Mouse (Mus musculus): ENCODE data around the gene Arhgap32.

DNA sequence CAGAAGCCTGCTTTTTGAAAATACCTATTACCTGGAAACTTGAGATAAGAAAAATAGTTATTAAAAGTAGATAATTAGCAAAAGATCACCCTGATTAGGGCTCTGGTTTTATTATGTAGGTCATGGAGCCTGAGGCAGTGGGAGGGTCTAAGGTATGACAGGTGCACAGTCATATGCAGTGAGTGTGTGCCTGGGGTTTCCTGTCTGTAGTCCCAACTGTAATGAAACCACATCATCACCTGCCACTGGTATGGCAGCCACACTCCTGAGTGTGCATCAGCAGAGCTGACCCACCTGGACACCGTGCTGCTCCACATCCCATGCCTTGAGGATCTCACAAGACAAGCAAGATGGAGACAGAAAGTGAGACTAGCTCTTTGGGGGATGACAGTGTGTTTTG is at the start of gene Arhgap32:
- TF ChIP-seq POLR2A (IDR thresholded peaks at IDR 0.05; ENCODE audit: insufficient read length, low read depth) (no peak), MAX (IDR thresholded peaks at IDR 0.05; ENCODE audit: low read depth) (no peak), POLR2AphosphoS2 (IDR thresholded peaks at IDR 0.05; ENCODE audit: insufficient read length, low read depth) (no peak), TCF12 (IDR thresholded peaks at IDR 0.05; ENCODE audit: insufficient read depth, poor library complexity, severe bottlenecking) (no peak), CEBPB (IDR thresholded peaks at IDR 0.05; ENCODE audit: insufficient read depth, poor library complexity, severe bottlenecking) (no peak), E2F4 (IDR thresholded peaks at IDR 0.05; ENCODE audit: insufficient read depth) (no peak), SRF (IDR thresholded peaks at IDR 0.05; ENCODE audit: control insufficient read depth, insufficient read length, low read depth) (no peak), MYOG (IDR thresholded peaks at IDR 0.05; ENCODE audit: control insufficient read depth in 1 of 3, insufficient read depth in 1 of 3, insufficient read length in 2 of 3, low read depth in 2 of 3) (no peak)
